Mouse (Mus musculus) forebrain, embryonic 13.5 days (tissue): ENCODE results near the gene Cc2d2b. TPM values are rescaled to one million over a fixed set of nuclear protein-coding genes. Genes with fewer than 3 reads are reported as not detected.

Source experiments
- ATAC-seq: fragments of 200-750 bp; cut with Nextera tagmentation; 2 replicates; pipeline ENCODE4 v1.8.0; 2017
- H3K27ac ChIP-seq: fragments of 300-500 bp; sonication (generic); 2 replicates; pipeline ENCODE4 v1.5.1; 2015; ENCODE audit warnings: inconsistent platforms, mild to moderate bottlenecking, moderate library complexity
- H3K27me3 ChIP-seq: fragments of 300-500 bp; sonication (generic); 2 replicates; pipeline ENCODE4 v1.6.1; 2015; ENCODE audit warnings: mild to moderate bottlenecking, inconsistent platforms
- H3K36me3 ChIP-seq: fragments of 300-500 bp; sonication (generic); 2 replicates; pipeline ENCODE4 v1.6.1; 2015; ENCODE audit warnings: mild to moderate bottlenecking, inconsistent platforms; ENCODE audit not compliant: poor library complexity, severe bottlenecking
- H3K4me1 ChIP-seq: fragments of 300-500 bp; sonication (generic); 2 replicates; pipeline ENCODE4 v1.6.1; 2015; ENCODE audit warnings: inconsistent platforms
- H3K4me2 ChIP-seq: fragments of 300-500 bp; sonication (generic); 2 replicates; pipeline ENCODE4 v1.6.1; 2015; ENCODE audit warnings: inconsistent platforms, mild to moderate bottlenecking, moderate library complexity
- H3K4me3 ChIP-seq: fragments of 300-500 bp; sonication (generic); 2 replicates; pipeline ENCODE4 v1.5.1; 2015; ENCODE audit warnings: mild to moderate bottlenecking, inconsistent platforms
- H3K9ac ChIP-seq: fragments of 300-500 bp; sonication (generic); 2 replicates; pipeline ENCODE4 v1.6.1; 2015; ENCODE audit warnings: mild to moderate bottlenecking, inconsistent platforms
- H3K9me3 ChIP-seq: fragments of 300-500 bp; sonication (generic); replicated peaks from 2 replicates; pipeline ENCODE4 v1.6.1; 2016; ENCODE audit warnings: inconsistent platforms
- WGBS: fragments of 180-500 bp; shearing (Covaris S2); methylation state at CpG from one replicate; pipeline ENCODE4 v1.1.7; 2015; 5-methylcytosine and 5-hydroxymethylcytosine counted together
- polyA plus RNA-seq: library from polyadenylated mRNA; unstranded; fragments of >200 nt; fragmentation: Nextera tagmentation; extraction: Ambion mirVana; gene quantifications from 2 replicates; pipeline ENCODE4 v1.2.1, GENCODE M21; 2015

The Cc2d2b gene
- polyA plus RNA-seq, 1 experiment from 2014 or later = 0.19 TPM

DNA sequence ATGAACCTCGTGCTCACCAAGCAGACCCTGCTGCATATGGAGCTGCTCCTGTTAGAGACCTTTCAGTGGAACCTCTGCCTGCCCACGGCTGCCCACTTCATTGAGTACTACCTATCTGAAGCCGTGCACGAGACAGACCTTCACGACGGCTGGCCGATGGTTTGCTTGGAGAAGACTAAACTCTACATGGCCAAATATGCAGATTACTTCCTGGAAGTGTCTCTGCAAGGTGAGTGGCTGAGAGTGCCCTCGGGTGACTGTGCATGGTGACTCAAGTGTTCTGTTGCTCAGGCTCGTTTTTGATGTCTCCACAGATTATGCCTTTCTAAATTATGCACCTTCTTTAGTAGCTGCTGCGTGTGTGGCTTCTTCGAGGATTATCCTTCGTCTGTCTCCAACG lies 96.2 kb downstream of the Cc2d2b start:
- no peaks in the 10 kb centered on the region for H3K27me3 ChIP-seq
- no peak overlapping the region for H3K4me3 ChIP-seq
- no peak for ATAC-seq
- peaks cover 91% of the 10 kb centered on the region for H3K36me3 ChIP-seq
- 95% methylated on average over 13 of the region's 13 CpGs for WGBS
- no peak overlapping the region for H3K4me2 ChIP-seq
- H3K9me3 ChIP-seq = no peaks in the 10 kb centered on the region
- no peak overlapping the region for H3K9ac ChIP-seq
- H3K4me1 ChIP-seq = no peaks in the 10 kb centered on the region
- H3K27ac ChIP-seq = no peak overlapping the region

- H3K4me3 ChIP-seq = no peak overlapping the region
- no peaks in the 10 kb centered on the region for H3K9me3 ChIP-seq
- no peak for ATAC-seq
- no peaks in the 10 kb centered on the region for H3K27me3 ChIP-seq
- peaks cover 68% of the 10 kb centered on the region for H3K36me3 ChIP-seq
- no peak overlapping the region for H3K9ac ChIP-seq
- H3K4me1 ChIP-seq = no peaks in the 10 kb centered on the region
- no peak overlapping the region for H3K27ac ChIP-seq
- 81% methylated on average over 12 of the region's 12 CpGs for WGBS
- H3K4me2 ChIP-seq = no peak overlapping the region
These were observed 100.8 kb downstream of the Cc2d2b start for GRCm38 (mm10) chr19:40849391-40849790.

DNA sequence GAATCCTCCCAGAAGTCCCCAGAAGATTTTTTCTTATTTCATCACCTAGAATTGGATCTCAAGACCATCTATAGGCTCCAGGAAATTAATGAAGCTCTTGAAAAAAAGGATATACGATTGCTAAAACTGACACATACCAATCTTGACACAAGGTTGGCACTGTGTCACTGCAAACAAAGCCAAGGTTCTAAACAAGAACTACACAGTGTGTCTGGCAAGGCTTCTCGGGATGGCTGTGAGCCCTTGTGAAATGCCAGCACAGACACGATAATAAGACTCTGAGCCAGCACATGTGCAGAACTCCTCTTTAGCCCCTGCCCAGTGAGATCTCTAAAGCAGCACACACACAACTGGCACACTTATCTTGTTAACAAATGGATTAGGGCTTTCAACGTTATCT lies 111.0 kb downstream of the Cc2d2b start:
- no peak overlapping the region for H3K4me3 ChIP-seq
- no peak overlapping the region for H3K4me2 ChIP-seq
- no peak for ATAC-seq
- H3K27me3 ChIP-seq = peaks cover 15% of the 10 kb centered on the region
- WGBS = 66% methylated on average over 4 of the region's 4 CpGs
- no peaks in the 10 kb centered on the region for H3K36me3 ChIP-seq
- H3K4me1 ChIP-seq = no peaks in the 10 kb centered on the region
- H3K9ac ChIP-seq = no peak overlapping the region
- H3K27ac ChIP-seq = no peak overlapping the region
- no peaks in the 10 kb centered on the region for H3K9me3 ChIP-seq

DNA sequence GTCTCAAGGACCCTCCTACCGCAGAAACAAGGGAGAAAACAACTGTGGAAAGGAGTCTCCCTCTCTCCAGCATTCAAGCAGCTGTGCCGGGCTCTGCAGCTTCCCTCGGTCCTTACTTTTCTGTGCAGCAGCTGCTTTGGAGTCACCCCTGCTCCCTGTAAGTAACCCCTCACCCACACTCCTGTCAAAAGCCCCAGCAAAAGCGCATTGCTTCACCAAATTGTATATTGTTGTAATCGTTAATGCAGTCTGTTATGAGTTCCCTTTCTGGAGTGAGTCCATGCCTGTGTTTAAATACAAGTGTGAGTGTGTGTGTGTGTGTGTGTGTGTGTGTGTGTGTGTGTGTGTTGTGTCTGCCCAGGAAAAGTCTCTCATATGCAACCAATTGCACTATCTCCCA lies 119.7 kb downstream of the Cc2d2b start:
- Histone ChIP-seq H3K4me2 (no peak overlapping the region), H3K9me3 (no peaks in the 10 kb centered on the region), H3K4me1 (0 out of 2 replicates have a peak, but pooled peaks cover 3% of the 10 kb centered on the region), H3K9ac (no peak overlapping the region), H3K4me3 (no peak overlapping the region), H3K27me3 (peaks cover 47% of the 10 kb centered on the region), H3K36me3 (no peaks in the 10 kb centered on the region), H3K27ac (no peak overlapping the region)
- 27% methylated on average over 5 of the region's 5 CpGs for WGBS
- ATAC-seq = no peak

GRCm38 (mm10) chr19:40869425-40870105 lies 121.0 kb downstream of the Cc2d2b start:
- H3K27ac ChIP-seq = no peak overlapping the region
- H3K9ac ChIP-seq = no peak overlapping the region
- H3K27me3 ChIP-seq = peaks cover 48% of the 10 kb centered on the region
- 90% methylated on average over 3 of the region's 3 CpGs for WGBS
- ATAC-seq = no peak
- H3K9me3 ChIP-seq = no peaks in the 10 kb centered on the region
- no peak overlapping the region for H3K4me2 ChIP-seq
- 0 out of 2 replicates have a peak, but pooled peaks cover 3% of the 10 kb centered on the region for H3K4me1 ChIP-seq
- H3K4me3 ChIP-seq = no peak overlapping the region
- H3K36me3 ChIP-seq = no peaks in the 10 kb centered on the region

- Histone ChIP-seq H3K9me3 (no peaks in the 10 kb centered on the region), H3K4me3 (peak overlapping the region; percentile 53), H3K9ac (peak overlapping the region; percentile 67), H3K27me3 (peaks cover 57% of the 10 kb centered on the region), H3K27ac (peak overlapping the region; percentile 87), H3K4me2 (peak overlapping the region; percentile 68), H3K36me3 (no peaks in the 10 kb centered on the region), H3K4me1 (0 out of 2 replicates have a peak, but pooled peaks cover 3% of the 10 kb centered on the region)
- peak; percentile 99 for ATAC-seq
- WGBS = 2% methylated on average over 51 of the region's 51 CpGs
These were observed 124.6 kb downstream of the Cc2d2b start for GRCm38 (mm10) chr19:40872955-40873665.

Other genes starting within 250 kb of the Cc2d2b start
- gene Sorbs1, start 235.0 kb upstream of the Cc2d2b start, polyA plus RNA-seq = 84.1 and 84.9 TPM in 2 replicates
- gene Aldh18a1, start 160.3 kb upstream of the Cc2d2b start, polyA plus RNA-seq = 81.4 and 87.0 TPM in 2 replicates
- 11.6 and 12.7 TPM in 2 replicates for gene Tctn3, start 136.5 kb upstream of the Cc2d2b start, polyA plus RNA-seq
- 8.8 and 12.4 TPM in 2 replicates for gene Entpd1, start 136.4 kb upstream of the Cc2d2b start, polyA plus RNA-seq
- 27.7 and 29.6 TPM in 2 replicates for gene Ccnj, start 82.5 kb downstream of the Cc2d2b start, polyA plus RNA-seq
- 7.2 and 8.7 TPM in 2 replicates for gene Zfp518a, start 146.0 kb downstream of the Cc2d2b start, polyA plus RNA-seq
- gene Blnk, start 245.8 kb downstream of the Cc2d2b start, polyA plus RNA-seq = 0.22 and 0.26 TPM in 2 replicates